Mouse (Mus musculus) embryonic facial prominence, embryonic 14.5 days (tissue): ENCODE measurements at regions not wholly inside any gene's neighbourhood (a gene's known extent, or its start where the extent isn't known, plus 50 kb on each side); places are given as distances from the start of the nearest gene placed in this dataset.
"Not testable (repeated sequence)": the region's sequence is repeated elsewhere in the genome, so short reads cannot be mapped to it uniquely, and the experiment has no call there.

ENCODE experiments used
- ATAC-seq: fragments of 200-750 bp; cut with Nextera tagmentation; 2 replicates; pipeline ENCODE4 v1.8.0; 2017; ENCODE audit warnings: low read depth, moderate number of reproducible peaks, moderate TSS enrichment
- DNase-seq: peaks from one replicate; pipeline ENCODE4 v3.0.0-alpha.2; 2015; ENCODE audit warnings: low spot score
- H3K27ac ChIP-seq: fragments of 300-500 bp; sonication (generic); replicated peaks from 2 replicates; pipeline ENCODE4 v1.5.1; 2014; ENCODE audit warnings: low read depth, mild to moderate bottlenecking, low read length, moderate library complexity
- H3K27me3 ChIP-seq: fragments of 300-500 bp; sonication (generic); replicated peaks from 2 replicates; pipeline ENCODE4 v1.6.1; 2014; ENCODE audit warnings: low read length; ENCODE audit not compliant: control insufficient read depth, insufficient read depth
- H3K36me3 ChIP-seq: fragments of 300-500 bp; sonication (generic); 2 replicates; pipeline ENCODE4 v1.6.1; 2014; ENCODE audit warnings: low read length, mixed read lengths; ENCODE audit not compliant: control insufficient read depth, insufficient read depth
- H3K4me1 ChIP-seq: fragments of 300-500 bp; sonication (generic); 2 replicates; pipeline ENCODE4 v1.6.1; 2014; ENCODE audit warnings: antibody characterized with exemption, low read length; ENCODE audit not compliant: control insufficient read depth, insufficient read depth
- H3K4me2 ChIP-seq: fragments of 300-500 bp; sonication (generic); 2 replicates; pipeline ENCODE4 v1.6.1; 2014; ENCODE audit warnings: low read depth, mild to moderate bottlenecking, low read length, moderate library complexity, mixed read lengths
- H3K4me3 ChIP-seq: fragments of 300-500 bp; sonication (generic); 2 replicates; pipeline ENCODE4 v1.5.1; 2014; ENCODE audit warnings: low read depth, mild to moderate bottlenecking, low read length
- H3K9ac ChIP-seq: fragments of 300-500 bp; sonication (generic); 2 replicates; pipeline ENCODE4 v1.6.1; 2014; ENCODE audit warnings: low read depth, mild to moderate bottlenecking, low read length, moderate library complexity, mixed read lengths
- H3K9me3 ChIP-seq: fragments of 300-500 bp; sonication (generic); 2 replicates; pipeline ENCODE4 v1.6.1; 2016; ENCODE audit warnings: low read length; ENCODE audit not compliant: control insufficient read depth
- WGBS: fragments of 180-500 bp; shearing (Covaris S2); extraction: QIAGEN DNeasy Blood & Tissue Kit; methylation state at CpG from one replicate; pipeline ENCODE4 v1.1.7; 2014; 5-methylcytosine and 5-hydroxymethylcytosine counted together

DNA sequence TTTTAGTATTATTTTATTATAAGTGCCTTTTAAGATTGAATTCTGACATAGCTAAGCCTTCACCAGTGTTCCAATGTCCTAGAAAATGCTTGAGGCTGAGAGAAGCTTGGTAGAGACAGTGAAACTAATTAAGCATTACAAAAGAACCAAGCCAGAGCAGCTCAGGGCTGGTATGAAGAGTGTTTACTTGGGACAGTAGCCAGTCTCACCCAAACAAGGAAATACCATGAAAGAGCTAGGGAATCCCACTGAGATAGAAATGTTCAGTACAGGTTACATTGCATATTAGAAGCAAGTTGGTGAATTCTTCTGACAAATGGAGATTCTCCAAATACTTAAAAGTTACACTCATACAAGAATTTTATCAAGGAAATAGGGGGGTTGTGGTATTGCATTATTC, 54.6 kb upstream of the Galnt18 start:
- not testable (repeated sequence) for H3K4me1 ChIP-seq, H3K9ac ChIP-seq, H3K27me3 ChIP-seq, ATAC-seq, H3K36me3 ChIP-seq, H3K4me2 ChIP-seq, H3K9me3 ChIP-seq, H3K27ac ChIP-seq, H3K4me3 ChIP-seq
- peak; percentile 21 for DNase-seq

DNA sequence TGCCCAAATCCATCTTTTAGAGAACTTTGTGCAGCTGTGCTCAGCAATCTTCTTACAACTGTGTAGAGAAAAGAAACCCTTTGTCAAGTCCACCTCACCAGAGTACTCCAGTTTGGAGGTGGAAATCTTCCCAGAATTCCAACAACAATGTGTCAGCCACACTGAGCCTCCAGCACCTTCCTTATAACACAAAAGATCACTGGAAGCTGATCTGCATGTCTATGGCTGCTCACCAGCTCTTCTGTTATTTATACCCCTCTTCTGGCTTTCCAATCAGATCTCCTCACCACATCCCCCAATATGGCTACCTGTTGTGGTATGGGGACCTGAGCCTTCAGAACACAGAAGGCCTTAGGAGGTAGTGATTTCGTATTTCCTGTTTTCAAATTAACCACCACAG, 50.2 kb upstream of the Galnt18 start:
- Histone ChIP-seq H3K27ac (no peak overlapping the region), H3K4me2 (no peak overlapping the region), H3K27me3 (no peaks in the 10 kb centered on the region), H3K4me3 (no peak overlapping the region), H3K9ac (no peak overlapping the region), H3K4me1 (no peaks in the 10 kb centered on the region), H3K9me3 (no peaks in the 10 kb centered on the region), H3K36me3 (no peaks in the 10 kb centered on the region)
- DNase-seq (no peak), ATAC-seq (no peak)
- 72% methylated on average over 1 of the region's 1 CpGs for whole genome bisulfite sequencing
